Mouse (Mus musculus): ENCODE data around the gene Kdm5b. TPM values are rescaled to one million over a fixed set of nuclear protein-coding genes. Genes with fewer than 3 reads are reported as not detected.
A peak's percentile ranks its signal among the peaks of the same experiment; 100 is the strongest.

Kdm5b gene
- polyA plus RNA-seq, 1 experiment, result 10.8 TPM

- Histone ChIP-seq H3K36me3 (ENCODE audit: control insufficient read depth, insufficient read depth, low read length) (no peaks in the 10 kb centered on the region; the same call in 1 of the 2 replicates), H3K4me1 (ENCODE audit: control insufficient read depth, insufficient read depth, insufficient read length, low read length) (no peaks in the 10 kb centered on the region), H3K27ac (ENCODE audit: insufficient read depth, low read depth, low read length) (no peak overlapping the region), H3K27me3 (ENCODE audit: control insufficient read depth, insufficient read depth, low read length) (0 out of 2 replicates have a peak, but pooled peaks cover 4% of the 10 kb centered on the region), H3K4me3 (ENCODE audit: low read depth, low read length) (no peak overlapping the region)
- 26% methylated on average over 3 of the region's 3 CpGs for WGBS
- TF ChIP-seq CTCF (IDR thresholded peaks at IDR 0.05; ENCODE audit: extremely low read depth, insufficient read length, insufficient replicate concordance, low read depth, low read length), result no peak
- no peak for TF ChIP-seq POLR2A (IDR thresholded peaks at IDR 0.05; ENCODE audit: low read depth, low read length)
Measured at GRCm38 (mm10) chr1:134638041-134638440, 78.1 kb downstream of the Kdm5b start.

GRCm38 (mm10) chr1:134638522-134638921 is 78.6 kb downstream of the Kdm5b start:
- Histone ChIP-seq H3K4me1 (ENCODE audit: control insufficient read depth, insufficient read depth, insufficient read length, low read length) (no peaks in the 10 kb centered on the region), H3K27ac (ENCODE audit: insufficient read depth, low read depth, low read length) (no peak overlapping the region), H3K27me3 (ENCODE audit: control insufficient read depth, insufficient read depth, low read length) (0 out of 2 replicates have a peak, but pooled peaks cover 7% of the 10 kb centered on the region), H3K36me3 (ENCODE audit: control insufficient read depth, insufficient read depth, low read length) (no peaks in the 10 kb centered on the region; the same call in 1 of the 2 replicates), H3K4me3 (ENCODE audit: low read depth, low read length) (no peak overlapping the region)
- 20% methylated on average over 7 of the region's 7 CpGs for WGBS
- peak; percentile 15; the same call in 1 of the 2 replicates for TF ChIP-seq CTCF (IDR thresholded peaks at IDR 0.05; ENCODE audit: extremely low read depth, insufficient read length, insufficient replicate concordance, low read depth, low read length)
- TF ChIP-seq POLR2A (IDR thresholded peaks at IDR 0.05; ENCODE audit: low read depth, low read length), result no peak

- Histone ChIP-seq H3K36me3 (ENCODE audit: control insufficient read depth, insufficient read depth, low read length) (no peaks in the 10 kb centered on the region; the same call in 1 of the 2 replicates), H3K27ac (ENCODE audit: insufficient read depth, low read depth, low read length) (no peak overlapping the region), H3K4me3 (ENCODE audit: low read depth, low read length) (no peak overlapping the region), H3K4me1 (ENCODE audit: control insufficient read depth, insufficient read depth, insufficient read length, low read length) (no peaks in the 10 kb centered on the region), H3K27me3 (ENCODE audit: control insufficient read depth, insufficient read depth, low read length) (peaks cover 14% of the 10 kb centered on the region; the same call in 1 of the 2 replicates)
- 59% methylated on average over 6 of the region's 6 CpGs for WGBS
- TF ChIP-seq POLR2A (IDR thresholded peaks at IDR 0.05; ENCODE audit: low read depth, low read length), result no peak
- TF ChIP-seq CTCF (IDR thresholded peaks at IDR 0.05; ENCODE audit: extremely low read depth, insufficient read length, insufficient replicate concordance, low read depth, low read length), result no peak
Measured at GRCm38 (mm10) chr1:134639460-134639859, 79.5 kb downstream of the Kdm5b start.

GRCm38 (mm10) chr1:134641507-134641906 is 81.5 kb downstream of the Kdm5b start:
- Histone ChIP-seq H3K27me3 (ENCODE audit: control insufficient read depth, insufficient read depth, low read length) (peaks cover 32% of the 10 kb centered on the region), H3K4me1 (ENCODE audit: control insufficient read depth, insufficient read depth, insufficient read length, low read length) (peaks cover 1% of the 10 kb centered on the region), H3K36me3 (ENCODE audit: control insufficient read depth, insufficient read depth, low read length) (no peaks in the 10 kb centered on the region), H3K27ac (ENCODE audit: insufficient read depth, low read depth, low read length) (no peak overlapping the region), H3K4me3 (ENCODE audit: low read depth, low read length) (no peak overlapping the region)
- 37% methylated on average over 3 of the region's 3 CpGs for WGBS
- peak; percentile 10; the same call in 1 of the 2 replicates for TF ChIP-seq CTCF (IDR thresholded peaks at IDR 0.05; ENCODE audit: extremely low read depth, insufficient read length, insufficient replicate concordance, low read depth, low read length)
- TF ChIP-seq POLR2A (IDR thresholded peaks at IDR 0.05; ENCODE audit: low read depth, low read length), result no peak

GRCm38 (mm10) chr1:134643702-134644101 is 83.7 kb downstream of the Kdm5b start:
- no peak for TF ChIP-seq CTCF (IDR thresholded peaks at IDR 0.05; ENCODE audit: extremely low read depth, insufficient read length, insufficient replicate concordance, low read depth, low read length)
- TF ChIP-seq POLR2A (IDR thresholded peaks at IDR 0.05; ENCODE audit: low read depth, low read length), result no peak
- 60% methylated on average over 6 of the region's 6 CpGs for WGBS
- H3K27me3 ChIP-seq (ENCODE audit: control insufficient read depth, insufficient read depth, low read length), result peaks cover 50% of the 10 kb centered on the region
- no peak overlapping the region for H3K27ac ChIP-seq (ENCODE audit: insufficient read depth, low read depth, low read length)
- peaks cover 7% of the 10 kb centered on the region for H3K4me1 ChIP-seq (ENCODE audit: control insufficient read depth, insufficient read depth, insufficient read length, low read length)
- H3K36me3 ChIP-seq (ENCODE audit: control insufficient read depth, insufficient read depth, low read length), result no peaks in the 10 kb centered on the region
- H3K4me3 ChIP-seq (ENCODE audit: low read depth, low read length), result no peak overlapping the region

GRCm38 (mm10) chr1:134645408-134646200 is 85.6 kb downstream of the Kdm5b start:
- H3K27ac ChIP-seq (ENCODE audit: insufficient read depth, low read depth, low read length), result no peak overlapping the region
- H3K4me3 ChIP-seq (ENCODE audit: low read depth, low read length), result no peak overlapping the region
- H3K4me1 ChIP-seq (ENCODE audit: control insufficient read depth, insufficient read depth, insufficient read length, low read length), result peaks cover 7% of the 10 kb centered on the region
- 18% methylated on average over 16 of the region's 16 CpGs for WGBS
- TF ChIP-seq CTCF (IDR thresholded peaks at IDR 0.05; ENCODE audit: extremely low read depth, insufficient read length, insufficient replicate concordance, low read depth, low read length), result no peak
- no peak for TF ChIP-seq POLR2A (IDR thresholded peaks at IDR 0.05; ENCODE audit: low read depth, low read length)
- H3K27me3 ChIP-seq (ENCODE audit: control insufficient read depth, insufficient read depth, low read length), result peaks cover 50% of the 10 kb centered on the region
- no peaks in the 10 kb centered on the region for H3K36me3 ChIP-seq (ENCODE audit: control insufficient read depth, insufficient read depth, low read length)

- H3K4me3 ChIP-seq (ENCODE audit: low read depth, low read length), result peak within 1 kb of the TSS; percentile 54
- peaks cover 9% of the 10 kb centered on the region for H3K4me1 ChIP-seq (ENCODE audit: control insufficient read depth, insufficient read depth, insufficient read length, low read length)
- WGBS, result under 1% methylated on average over 63 of the region's 63 CpGs
- no peak within 1 kb of the TSS for H3K27ac ChIP-seq (ENCODE audit: insufficient read depth, low read depth, low read length)
- no peak for TF ChIP-seq CTCF (IDR thresholded peaks at IDR 0.05; ENCODE audit: extremely low read depth, insufficient read length, insufficient replicate concordance, low read depth, low read length)
- no peak for TF ChIP-seq POLR2A (IDR thresholded peaks at IDR 0.05; ENCODE audit: low read depth, low read length)
- H3K27me3 ChIP-seq (ENCODE audit: control insufficient read depth, insufficient read depth, low read length), result peaks cover 50% of the 10 kb centered on the region
- no peaks in the 10 kb centered on the region for H3K36me3 ChIP-seq (ENCODE audit: control insufficient read depth, insufficient read depth, low read length)
Measured at GRCm38 (mm10) chr1:134646261-134646962, 86.4 kb downstream of the Kdm5b start, which contains the start of gene Syt2. Gene Syt2, plus strand, starts transcription at chr1:134646677.
